Mouse (Mus musculus) layer of hippocampus, adult 9-11 months (tissue): ENCODE results near the gene Rcsd1.

ENCODE experiments used
- DNase-seq: peaks from one replicate; pipeline ENCODE4 v3.0.0; 2022

The Rcsd1 gene

DNA sequence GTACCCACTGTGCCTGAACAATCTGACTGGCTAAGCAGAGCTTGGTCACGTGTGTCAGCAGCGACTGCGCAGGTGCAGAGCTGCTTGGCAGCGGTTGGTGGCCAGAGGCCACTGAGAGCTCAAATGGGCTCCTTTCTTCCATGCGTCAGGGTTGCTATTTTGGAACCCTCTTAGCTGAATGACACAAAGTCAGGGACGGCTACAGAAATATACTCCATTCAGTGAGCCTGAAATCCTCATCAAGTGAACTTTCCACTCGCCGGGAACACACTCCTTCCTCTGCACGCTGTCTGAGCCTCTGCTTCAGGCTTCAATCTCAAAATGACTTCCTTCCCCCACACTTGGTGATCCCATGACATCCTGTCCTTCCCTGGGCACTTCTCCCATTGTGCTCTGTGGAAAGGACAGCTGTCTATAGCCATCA lies 91.3 kb downstream of the Rcsd1 start:
- peak; percentile 46 for DNase-seq

DNA sequence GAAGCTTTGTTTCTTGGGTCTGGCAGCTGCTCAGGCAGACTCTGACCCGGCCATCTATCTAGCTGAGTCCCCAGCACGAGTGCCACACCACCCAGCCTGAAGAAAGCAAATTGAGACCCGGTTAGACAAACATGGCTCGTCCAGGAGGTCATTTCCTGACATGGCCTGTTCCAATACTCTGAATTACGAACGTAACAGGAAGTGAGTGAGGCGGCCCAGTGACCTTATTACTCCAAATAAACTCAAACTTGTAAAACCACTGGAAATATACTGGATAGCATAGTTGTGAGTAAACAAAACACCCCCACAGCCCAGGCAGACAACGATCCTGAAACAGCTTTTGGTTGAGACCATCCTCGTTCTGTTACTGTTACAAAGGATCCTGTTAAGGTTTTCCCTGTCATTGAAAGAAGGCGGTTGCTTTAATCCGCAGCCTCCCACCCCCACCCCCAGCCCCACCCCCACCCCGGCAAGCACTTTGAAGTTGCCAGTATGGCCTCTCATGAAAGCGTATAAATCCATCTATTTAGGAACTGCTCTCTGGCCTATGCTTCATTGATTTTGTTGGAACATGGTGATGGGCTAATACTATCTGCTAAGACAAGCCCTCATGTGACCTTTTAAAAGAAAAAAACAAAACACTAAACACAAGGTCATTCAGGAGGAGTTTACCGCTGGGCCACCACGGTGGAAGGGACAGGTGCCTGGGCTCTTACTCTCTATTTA lies 92.2 kb downstream of the Rcsd1 start:
- DNase-seq = no peak

DNA sequence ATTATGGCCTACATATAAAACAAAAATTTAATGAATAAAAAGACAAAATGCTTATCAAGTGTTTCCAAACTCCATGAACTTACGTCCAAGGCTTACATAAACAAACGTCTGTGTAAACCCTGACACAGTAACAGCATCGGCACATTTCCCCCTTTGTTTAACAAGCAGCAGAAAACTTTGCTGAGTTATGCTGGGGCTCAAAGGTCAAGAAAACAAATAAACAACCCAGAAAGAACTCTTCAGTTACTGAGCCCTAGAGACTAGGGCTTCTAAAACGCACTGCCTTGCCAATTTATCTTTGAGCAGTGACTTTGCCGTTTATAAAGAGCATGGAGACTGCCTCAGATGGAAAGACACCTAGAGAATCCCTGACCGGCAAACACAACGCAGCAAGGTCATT lies 92.9 kb downstream of the Rcsd1 start:
- no peak for DNase-seq

DNA sequence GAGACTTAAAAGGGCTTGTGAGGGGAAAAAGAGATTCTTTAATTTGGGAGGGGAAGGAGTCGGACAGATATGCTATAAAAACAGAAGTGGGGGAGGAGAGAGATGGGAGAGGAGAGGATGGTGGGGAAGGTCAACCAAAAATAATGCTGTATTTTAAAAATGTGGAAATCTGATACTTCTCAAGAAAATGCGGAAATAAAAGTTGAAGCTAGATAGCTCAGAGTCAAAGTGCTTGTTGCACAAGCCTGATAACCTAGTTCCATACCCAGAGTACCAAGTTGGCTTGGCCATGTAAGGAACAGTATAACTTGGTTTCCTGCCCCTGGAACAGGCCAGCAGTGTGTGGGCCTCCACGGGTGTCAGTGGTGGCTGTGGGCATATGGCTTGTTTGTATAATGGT lies 94.8 kb downstream of the Rcsd1 start:
- no peak for DNase-seq

DNA sequence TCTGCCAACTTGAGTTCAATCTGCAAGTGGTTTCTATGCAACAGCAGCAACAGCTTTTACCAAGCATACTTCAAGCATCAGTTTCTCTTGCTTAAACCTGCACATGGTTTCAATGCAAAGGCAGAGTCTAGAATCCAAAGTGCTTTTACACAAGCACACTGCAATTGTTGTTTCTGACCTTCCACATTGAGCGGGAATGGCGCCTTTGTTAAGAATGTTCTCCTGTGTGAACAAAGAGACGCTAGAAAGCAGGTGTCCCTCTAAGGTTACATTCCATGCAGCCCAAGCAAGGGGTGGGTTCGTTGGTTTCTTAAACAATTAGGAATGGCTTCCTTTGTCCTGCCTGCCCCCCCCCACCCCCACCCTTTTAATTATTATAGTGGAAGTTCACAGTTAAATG lies 95.6 kb downstream of the Rcsd1 start:
- no peak for DNase-seq

DNA sequence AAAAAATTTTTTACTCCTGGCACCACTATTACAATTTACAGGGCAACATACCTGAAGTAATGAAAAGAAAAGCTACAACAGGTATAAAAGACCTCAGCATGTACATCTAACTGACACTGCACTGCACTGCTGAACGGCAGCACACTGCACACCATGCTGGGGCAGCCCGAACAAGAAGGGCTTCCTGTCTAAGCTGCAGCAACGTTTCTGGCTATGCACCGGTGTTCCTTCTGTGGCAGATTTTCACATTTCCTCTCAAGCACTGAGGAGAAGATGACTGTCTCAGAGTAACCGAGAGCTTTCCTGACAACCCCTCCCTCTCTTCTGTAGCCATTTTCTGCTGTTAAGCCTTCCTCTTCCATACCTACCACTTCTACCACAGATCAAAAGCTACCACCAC lies 96.8 kb downstream of the Rcsd1 start:
- no peak for DNase-seq

DNA sequence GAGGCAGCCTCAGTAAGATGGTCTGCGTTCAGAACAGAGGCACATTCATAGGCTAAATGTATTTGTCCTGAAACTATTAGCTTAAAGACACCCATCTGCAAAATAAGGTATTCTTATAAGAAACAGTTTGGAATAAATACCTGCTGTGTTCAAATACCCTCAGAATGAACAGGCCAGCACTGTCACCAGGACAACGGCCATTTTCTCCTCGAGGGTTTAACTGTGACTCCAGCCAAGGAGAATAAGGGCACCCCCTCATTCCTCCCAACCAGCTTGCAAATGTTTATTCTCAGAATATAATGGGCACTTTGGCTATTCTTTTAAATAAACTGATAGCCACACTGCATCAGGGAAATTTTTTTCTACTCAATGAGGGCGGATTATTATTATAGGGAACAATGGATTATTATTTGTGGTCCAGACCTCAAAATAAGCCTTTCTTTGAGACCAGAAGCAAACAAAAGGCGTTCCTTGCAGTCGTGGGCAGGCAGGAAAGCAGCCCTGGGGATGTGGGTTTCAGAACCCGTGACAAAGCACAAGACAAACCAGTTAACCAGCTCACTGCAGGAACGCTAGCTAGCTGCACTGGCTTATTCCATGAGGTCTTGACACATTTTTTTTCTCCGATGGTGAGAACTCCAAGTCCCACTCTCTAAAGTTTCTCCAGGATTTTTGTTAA lies 99.1 kb downstream of the Rcsd1 start:
- DNase-seq = peak; percentile 56

DNA sequence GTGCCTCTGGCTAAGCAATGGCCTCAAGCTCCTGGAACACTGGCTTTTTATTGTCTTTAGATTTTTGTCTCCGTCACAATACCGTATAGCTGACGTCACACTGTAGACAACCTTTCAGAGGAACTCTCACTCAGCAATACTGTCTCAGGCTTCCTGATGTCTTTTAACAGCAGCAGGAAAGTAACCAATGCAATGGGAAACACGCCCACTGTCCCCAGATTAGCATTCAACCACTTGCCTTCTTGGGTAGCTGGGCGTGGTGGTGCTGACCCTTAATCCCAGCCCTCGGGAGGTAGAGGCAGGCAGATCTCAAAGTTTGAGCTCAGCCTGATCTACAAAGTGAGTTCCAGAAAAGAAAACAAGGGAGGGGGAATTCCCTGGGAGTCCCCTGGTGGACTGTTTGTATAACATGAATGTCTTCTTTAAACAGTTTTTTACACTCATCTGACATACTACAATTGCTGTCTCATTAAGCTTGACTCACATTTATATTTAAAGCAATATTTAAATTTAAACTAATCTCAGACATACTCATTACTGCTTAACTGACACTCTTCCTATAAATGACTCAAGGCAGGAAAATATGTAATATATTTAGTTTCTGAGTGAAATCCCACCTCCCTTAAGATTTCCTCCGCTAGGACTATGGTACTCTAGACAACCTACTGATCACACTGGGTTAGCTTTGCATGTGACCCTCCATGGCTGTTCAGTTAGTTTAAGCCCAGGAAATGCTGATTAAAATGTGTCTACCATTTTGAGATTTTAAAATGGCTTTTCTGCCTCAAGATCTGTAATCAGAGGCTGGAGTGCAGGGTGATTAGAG lies 99.8 kb downstream of the Rcsd1 start:
- no peak for DNase-seq

DNA sequence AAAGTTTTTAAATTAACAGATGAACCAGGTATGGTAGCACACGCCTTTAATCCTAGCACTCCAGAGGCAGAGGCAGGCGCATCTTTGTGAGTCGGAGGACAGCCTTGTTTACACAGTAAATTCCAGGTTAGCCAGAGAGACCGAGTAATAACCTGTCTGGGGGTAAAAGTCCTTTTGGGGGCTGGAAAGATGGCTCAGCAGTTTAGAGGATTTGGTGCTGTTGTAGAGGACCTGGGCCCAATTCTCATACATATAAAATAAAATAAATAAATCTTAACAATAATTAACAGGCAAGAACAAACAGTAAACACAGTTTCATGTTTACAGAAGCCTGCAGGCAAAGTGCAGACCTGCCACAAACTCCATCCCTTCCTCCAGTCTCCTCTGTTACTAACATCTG lies 100.7 kb downstream of the Rcsd1 start:
- DNase-seq = no peak

DNA sequence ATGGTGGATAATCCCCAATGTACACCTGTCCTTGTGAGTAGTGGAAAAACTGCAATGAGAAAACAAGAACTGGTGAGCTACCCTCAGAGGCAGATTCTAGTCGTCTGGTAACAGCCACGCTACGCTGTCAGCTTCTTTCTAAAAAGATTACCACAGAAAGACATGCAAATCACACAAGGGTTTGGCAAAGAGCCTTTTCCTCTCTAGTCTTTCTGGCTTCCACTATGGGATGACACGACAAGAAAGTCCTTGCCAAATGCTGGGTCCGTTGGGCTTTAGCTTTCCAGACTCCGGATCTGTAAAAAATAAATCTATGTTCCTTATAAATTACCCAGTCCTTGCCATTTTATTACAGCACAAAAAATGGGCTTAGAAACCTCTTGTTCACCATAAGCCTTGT lies 103.8 kb downstream of the Rcsd1 start:
- no peak for DNase-seq

DNA sequence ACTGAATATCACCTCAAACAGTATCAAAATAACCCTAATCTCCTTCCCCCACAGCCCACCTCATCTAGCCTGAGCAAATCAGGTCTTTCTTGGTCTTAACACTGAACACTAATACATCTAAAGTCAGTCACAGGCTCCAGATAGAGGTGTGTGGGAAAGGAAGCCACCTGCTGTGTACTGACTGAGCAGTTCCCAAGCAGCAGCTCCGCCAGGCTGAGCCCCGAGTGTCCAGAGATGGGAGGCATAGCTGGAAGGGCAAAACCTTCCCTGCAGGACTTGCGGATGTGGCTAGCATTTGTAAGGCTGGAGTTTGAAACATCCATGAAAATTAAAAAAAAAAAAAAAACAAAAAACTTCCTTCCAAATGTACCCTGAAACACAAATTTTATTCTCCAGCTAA lies 104.4 kb downstream of the Rcsd1 start:
- DNase-seq = no peak

DNA sequence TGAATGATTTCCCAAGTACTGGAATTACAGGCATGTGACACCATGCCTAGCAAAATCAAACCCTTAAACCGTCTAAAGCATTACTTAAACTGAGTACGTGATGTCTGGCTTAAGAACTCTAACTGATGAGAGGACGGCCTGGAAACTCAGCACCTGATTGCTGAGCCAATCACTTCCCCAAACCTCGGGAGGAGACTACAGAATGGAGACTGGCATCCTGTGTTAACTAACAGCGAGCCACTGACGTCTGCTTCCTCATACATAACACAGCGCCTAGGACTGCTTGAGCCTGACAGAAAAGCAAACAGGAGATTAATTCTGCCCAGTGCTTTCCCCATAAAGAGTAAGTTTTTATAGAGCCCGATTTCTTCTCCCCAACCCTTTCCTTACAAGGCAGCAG lies 105.4 kb downstream of the Rcsd1 start:
- DNase-seq = no peak

DNA sequence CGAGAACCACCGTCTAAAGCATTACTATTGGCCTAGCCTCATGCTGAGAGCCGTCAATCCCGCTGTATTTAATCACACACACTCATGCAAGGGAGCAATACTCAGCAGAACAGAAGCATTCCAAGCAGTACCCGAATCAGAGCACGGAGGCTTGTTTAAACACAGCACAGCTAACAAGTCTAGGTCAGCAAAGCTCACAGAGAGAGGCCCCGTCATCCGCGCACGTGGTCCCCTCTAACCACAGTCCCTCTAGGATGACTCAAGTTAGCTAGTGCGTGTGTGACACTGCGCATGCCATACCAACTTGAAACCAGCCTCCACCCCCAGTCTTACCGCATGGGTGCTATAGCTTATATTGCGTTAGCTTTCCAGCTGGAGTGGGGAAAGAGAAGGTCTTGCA lies 106.3 kb downstream of the Rcsd1 start:
- DNase-seq = no peak

DNA sequence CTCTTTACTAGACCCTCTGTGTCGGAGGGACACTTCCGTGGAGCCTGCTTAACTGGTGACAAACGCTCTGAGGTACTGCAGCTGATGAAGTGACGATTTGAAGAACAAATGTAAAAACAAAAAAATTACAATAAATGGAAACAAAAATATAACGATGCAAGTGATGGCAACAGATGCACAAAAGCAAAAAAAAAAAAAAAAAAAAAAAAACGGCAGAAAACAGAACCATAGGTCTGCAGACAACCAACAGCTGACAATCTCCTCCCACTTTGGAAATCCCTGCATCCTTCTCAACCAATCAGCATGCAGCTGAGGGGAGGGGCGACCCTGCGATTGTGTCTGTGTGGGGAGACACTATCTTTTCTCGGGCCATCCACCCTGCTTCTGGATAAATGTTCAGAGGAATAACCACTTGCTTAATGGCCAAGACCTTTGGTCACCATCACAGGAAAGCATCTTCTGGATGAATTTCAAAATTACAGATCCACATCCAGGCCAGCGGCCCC lies 107.7 kb downstream of the Rcsd1 start:
- DNase-seq = no peak
